Mouse (Mus musculus): ENCODE data around the gene Cntnap2.

Gene Cntnap2

GRCm38 (mm10) chr6:46669018-46669417 is 1609.9 kb downstream of the Cntnap2 start:
- no peak for DNase-seq (ENCODE audit: low read depth in 2 of 2, low spot score in 2 of 2)

GRCm38 (mm10) chr6:46675081-46675480 is 1615.9 kb downstream of the Cntnap2 start:
- DNase-seq (ENCODE audit: low read depth in 2 of 2, low spot score in 2 of 2), result no peak

GRCm38 (mm10) chr6:46675621-46676020 is 1616.5 kb downstream of the Cntnap2 start:
- no peak for DNase-seq (ENCODE audit: low read depth in 2 of 2, low spot score in 2 of 2)

- DNase-seq (ENCODE audit: low read depth in 2 of 2, low spot score in 2 of 2), result no peak
Measured at GRCm38 (mm10) chr6:46696187-46696586, 1637.0 kb downstream of the Cntnap2 start.

GRCm38 (mm10) chr6:46699343-46699742 is 1640.2 kb downstream of the Cntnap2 start:
- DNase-seq (ENCODE audit: low read depth in 2 of 2, low spot score in 2 of 2), result no peak

GRCm38 (mm10) chr6:46704293-46705170 is 1645.4 kb downstream of the Cntnap2 start:
- no peak for DNase-seq (ENCODE audit: low read depth in 2 of 2, low spot score in 2 of 2)

- no peak for DNase-seq (ENCODE audit: low read depth in 2 of 2, low spot score in 2 of 2)
Measured at GRCm38 (mm10) chr6:46705926-46706325, 1646.8 kb downstream of the Cntnap2 start.

- DNase-seq (ENCODE audit: low read depth in 2 of 2, low spot score in 2 of 2), result no peak
Measured at GRCm38 (mm10) chr6:46716576-46716975, 1657.4 kb downstream of the Cntnap2 start.

- DNase-seq (ENCODE audit: low read depth in 2 of 2, low spot score in 2 of 2), result no peak
Measured at GRCm38 (mm10) chr6:46733794-46734193, 1674.6 kb downstream of the Cntnap2 start.

- no peak for DNase-seq (ENCODE audit: low read depth in 2 of 2, low spot score in 2 of 2)
Measured at GRCm38 (mm10) chr6:46748448-46748847, 1689.3 kb downstream of the Cntnap2 start.

GRCm38 (mm10) chr6:46763481-46763880 is 1704.3 kb downstream of the Cntnap2 start:
- no peak for DNase-seq (ENCODE audit: low read depth in 2 of 2, low spot score in 2 of 2)

GRCm38 (mm10) chr6:46774529-46774928 is 1715.4 kb downstream of the Cntnap2 start:
- no peak for DNase-seq (ENCODE audit: low read depth in 2 of 2, low spot score in 2 of 2)

- DNase-seq (ENCODE audit: low read depth in 2 of 2, low spot score in 2 of 2), result no peak
Measured at GRCm38 (mm10) chr6:46802264-46803110, 1743.3 kb downstream of the Cntnap2 start.

GRCm38 (mm10) chr6:46856635-46857034 is 1797.5 kb downstream of the Cntnap2 start:
- no peak for DNase-seq (ENCODE audit: low read depth in 2 of 2, low spot score in 2 of 2)

- DNase-seq (ENCODE audit: low read depth in 2 of 2, low spot score in 2 of 2), result no peak
Measured at GRCm38 (mm10) chr6:46861076-46861475, 1801.9 kb downstream of the Cntnap2 start.

- DNase-seq (ENCODE audit: low read depth in 2 of 2, low spot score in 2 of 2), result no peak
Measured at GRCm38 (mm10) chr6:46866317-46866716, 1807.2 kb downstream of the Cntnap2 start.

- DNase-seq (ENCODE audit: low read depth in 2 of 2, low spot score in 2 of 2), result no peak
Measured at GRCm38 (mm10) chr6:46886230-46886629, 1827.1 kb downstream of the Cntnap2 start.

GRCm38 (mm10) chr6:46909167-46909566 is 1850.0 kb downstream of the Cntnap2 start:
- no peak for DNase-seq (ENCODE audit: low read depth in 2 of 2, low spot score in 2 of 2)

GRCm38 (mm10) chr6:46918701-46919274 is 1859.6 kb downstream of the Cntnap2 start:
- DNase-seq (ENCODE audit: low read depth in 2 of 2, low spot score in 2 of 2), result no peak

- no peak for DNase-seq (ENCODE audit: low read depth in 2 of 2, low spot score in 2 of 2)
Measured at GRCm38 (mm10) chr6:46919973-46920372, 1860.8 kb downstream of the Cntnap2 start.

- no peak for DNase-seq (ENCODE audit: low read depth in 2 of 2, low spot score in 2 of 2)
Measured at GRCm38 (mm10) chr6:46924709-46925108, 1865.6 kb downstream of the Cntnap2 start.

- DNase-seq (ENCODE audit: low read depth in 2 of 2, low spot score in 2 of 2), result no peak
Measured at GRCm38 (mm10) chr6:46945703-46946102, 1886.5 kb downstream of the Cntnap2 start.

All from CD8-positive naive resting alpha-beta T cell, adult 2 months (primary cell).